Mouse (Mus musculus) midbrain, embryonic 15.5 days (tissue): ENCODE results near the gene Traf3ip2. TPM values are rescaled to one million over a fixed set of nuclear protein-coding genes. Genes with fewer than 3 reads are reported as not detected.

ENCODE experiments used
- ATAC-seq: fragments of 200-750 bp; cut with Nextera tagmentation; replicated peaks from 2 replicates; pipeline ENCODE4 v1.8.0; 2017; ENCODE audit warnings: moderate TSS enrichment
- H3K27ac ChIP-seq: fragments of 300-500 bp; sonication (generic); 2 replicates; pipeline ENCODE4 v1.5.1; 2015; ENCODE audit warnings: mild to moderate bottlenecking, inconsistent platforms
- H3K27me3 ChIP-seq: fragments of 300-500 bp; sonication (generic); replicated peaks from 2 replicates; pipeline ENCODE4 v1.6.1; 2015; ENCODE audit warnings: inconsistent platforms
- H3K36me3 ChIP-seq: fragments of 300-500 bp; sonication (generic); replicated peaks from 2 replicates; pipeline ENCODE4 v1.6.1; 2015; ENCODE audit warnings: inconsistent platforms
- H3K4me1 ChIP-seq: fragments of 300-500 bp; sonication (generic); 2 replicates; pipeline ENCODE4 v1.6.1; 2015; ENCODE audit warnings: inconsistent platforms
- H3K4me2 ChIP-seq: fragments of 300-500 bp; sonication (generic); 2 replicates; pipeline ENCODE4 v1.6.1; 2015; ENCODE audit warnings: inconsistent platforms, mild to moderate bottlenecking, moderate library complexity
- H3K4me3 ChIP-seq: fragments of 300-500 bp; sonication (generic); 2 replicates; pipeline ENCODE4 v1.5.1; 2015; ENCODE audit warnings: mild to moderate bottlenecking, inconsistent platforms
- H3K9ac ChIP-seq: fragments of 300-500 bp; sonication (generic); 2 replicates; pipeline ENCODE4 v1.6.1; 2015; ENCODE audit warnings: mild to moderate bottlenecking, inconsistent platforms
- H3K9me3 ChIP-seq: fragments of 300-500 bp; sonication (generic); 2 replicates; pipeline ENCODE4 v1.6.1; 2016; ENCODE audit warnings: inconsistent platforms
- WGBS: fragments of 180-500 bp; shearing (Covaris S2); methylation state at CpG from one replicate; pipeline ENCODE4 v1.1.7; 2015; ENCODE audit warnings: mixed read lengths; 5-methylcytosine and 5-hydroxymethylcytosine counted together
- polyA plus RNA-seq: library from polyadenylated mRNA; unstranded; fragments of >200 nt; fragmentation: Nextera tagmentation; extraction: Ambion mirVana; gene quantifications from 2 replicates; pipeline ENCODE4 v1.2.1, GENCODE M21; 2015

Traf3ip2 gene
- polyA plus RNA-seq, 1 experiment from 2014 or later, result 5.9 TPM

DNA sequence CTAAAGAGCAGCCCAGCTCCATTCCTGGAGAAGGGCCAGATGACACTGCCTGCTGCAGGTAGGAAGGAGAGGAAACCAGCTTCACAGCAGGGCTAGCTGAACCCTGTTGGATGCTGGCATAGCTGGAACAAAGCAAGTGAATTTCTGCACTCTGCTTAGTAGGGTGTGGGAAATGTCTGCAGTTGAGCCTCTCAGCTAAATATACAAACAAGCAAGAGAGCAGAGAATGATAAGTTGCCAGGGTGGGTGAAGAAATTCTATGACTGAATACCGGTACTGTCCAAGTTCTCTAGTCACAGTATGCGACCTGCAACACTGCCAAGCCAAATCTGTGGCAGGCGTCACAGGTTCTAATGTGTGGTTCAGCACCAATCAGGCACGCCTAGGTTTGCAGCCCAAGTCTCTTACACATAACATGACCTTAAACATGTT is 52.4 kb downstream of the Traf3ip2 start:
- Histone ChIP-seq H3K9me3 (no peaks in the 10 kb centered on the region), H3K4me2 (no peak overlapping the region), H3K9ac (no peak overlapping the region), H3K4me3 (no peak overlapping the region), H3K36me3 (no peaks in the 10 kb centered on the region), H3K27me3 (no peaks in the 10 kb centered on the region), H3K4me1 (peaks cover 23% of the 10 kb centered on the region), H3K27ac (peak overlapping the region; percentile 49; the same call in 1 of the 2 replicates)
- WGBS, result 69% methylated on average over 4 of the region's 4 CpGs
- ATAC-seq, result no peak

DNA sequence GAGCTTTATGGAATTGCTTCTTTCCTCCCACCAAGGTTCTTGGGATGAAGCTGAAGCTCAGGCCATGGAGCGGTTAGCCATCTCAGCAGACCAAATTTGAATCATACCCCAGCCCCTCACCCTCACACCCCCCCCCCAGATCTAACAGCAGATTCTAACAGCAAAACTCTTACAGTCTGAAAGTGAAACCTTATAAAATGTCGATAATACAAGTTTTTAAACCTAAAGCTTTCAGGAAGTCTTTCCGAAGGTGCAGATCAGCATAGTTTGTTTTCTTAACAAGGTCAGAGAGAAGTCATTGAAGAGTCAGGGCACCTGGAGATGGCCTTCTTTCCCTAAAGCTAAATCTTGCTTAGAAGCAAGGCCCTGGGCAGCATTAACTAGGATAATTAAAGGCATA is 53.3 kb downstream of the Traf3ip2 start:
- WGBS, result 77% methylated on average over 3 of the region's 3 CpGs
- Histone ChIP-seq H3K27ac (no peak overlapping the region), H3K36me3 (no peaks in the 10 kb centered on the region), H3K4me2 (no peak overlapping the region), H3K4me3 (no peak overlapping the region), H3K4me1 (peaks cover 14% of the 10 kb centered on the region), H3K9ac (no peak overlapping the region), H3K9me3 (no peaks in the 10 kb centered on the region), H3K27me3 (no peaks in the 10 kb centered on the region)
- ATAC-seq, result no peak

DNA sequence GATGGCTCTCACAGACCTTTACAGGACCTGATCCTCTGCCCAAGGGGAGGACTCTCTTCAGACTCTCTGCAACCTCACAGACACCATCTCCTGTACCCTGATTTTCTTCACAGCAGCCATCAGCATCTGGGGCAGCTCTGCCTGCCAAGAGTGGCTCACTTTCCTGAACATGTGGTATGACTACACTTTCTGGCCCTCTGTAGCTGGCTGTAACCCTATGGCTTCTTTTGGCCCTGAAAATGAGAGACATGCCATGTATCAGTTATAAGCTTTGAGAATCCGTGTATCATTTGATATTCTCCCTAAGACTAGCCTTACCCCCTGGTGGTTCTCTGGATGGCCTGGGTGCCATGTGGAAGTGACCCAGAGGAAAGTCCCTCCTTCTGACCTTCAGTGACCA is 58.7 kb downstream of the Traf3ip2 start:
- Histone ChIP-seq H3K4me1 (peaks cover 25% of the 10 kb centered on the region), H3K4me2 (no peak overlapping the region), H3K9ac (no peak overlapping the region), H3K4me3 (no peak overlapping the region), H3K36me3 (no peaks in the 10 kb centered on the region), H3K27me3 (no peaks in the 10 kb centered on the region), H3K9me3 (no peaks in the 10 kb centered on the region), H3K27ac (no peak overlapping the region)
- ATAC-seq, result no peak
- 94% methylated on average over 1 of the region's 1 CpGs for WGBS

DNA sequence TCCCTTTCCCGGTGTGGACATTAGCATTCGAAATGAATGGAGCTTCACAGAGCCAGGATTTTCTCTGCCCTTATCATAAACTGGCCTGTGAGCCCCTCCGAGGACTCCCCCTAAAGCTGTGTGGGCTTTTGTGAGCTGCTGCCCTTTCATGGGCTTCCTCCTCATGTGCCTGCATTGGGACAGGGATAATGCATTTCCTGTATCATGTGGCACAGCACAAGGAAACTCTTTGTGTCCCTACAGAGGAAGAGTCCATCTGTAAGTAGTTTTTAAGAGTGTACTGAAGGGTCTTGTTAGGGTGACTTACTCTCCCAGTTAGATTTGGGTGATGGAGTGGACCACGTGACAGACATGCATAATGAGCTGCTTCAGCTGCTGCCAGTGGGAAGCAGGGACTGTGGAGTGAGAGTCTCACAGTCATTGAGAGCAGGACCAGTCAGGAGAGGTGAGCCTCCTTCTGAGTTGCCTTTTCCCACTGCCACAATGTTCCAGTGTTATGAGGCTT is 59.9 kb downstream of the Traf3ip2 start:
- Histone ChIP-seq H3K36me3 (no peaks in the 10 kb centered on the region), H3K9ac (no peak overlapping the region), H3K4me2 (no peak overlapping the region), H3K27ac (peak overlapping the region; percentile 62), H3K9me3 (no peaks in the 10 kb centered on the region), H3K4me1 (peaks cover 25% of the 10 kb centered on the region), H3K4me3 (no peak overlapping the region), H3K27me3 (no peaks in the 10 kb centered on the region)
- 4% methylated on average over 4 of the region's 4 CpGs for WGBS
- peak; percentile 89 for ATAC-seq

DNA sequence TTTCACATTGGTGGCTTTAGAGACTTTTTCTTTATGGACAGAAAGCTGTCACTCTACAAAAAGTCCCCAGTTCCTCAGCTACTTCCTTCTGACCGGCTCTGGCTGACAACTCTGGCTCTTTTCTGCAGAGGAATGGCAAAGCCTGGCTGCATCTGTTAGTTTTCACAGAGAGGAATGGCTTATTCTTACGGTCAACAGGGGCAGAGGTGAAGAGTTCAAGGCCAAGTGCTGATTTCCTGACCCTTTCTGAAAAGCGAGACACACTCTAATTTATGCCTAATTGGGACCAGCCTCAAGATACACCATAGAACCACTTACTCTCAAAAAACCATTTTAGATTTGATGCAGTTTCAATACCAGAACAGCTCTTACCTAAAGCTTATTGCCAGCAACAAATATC is 61.4 kb downstream of the Traf3ip2 start:
- H3K9me3 ChIP-seq, result no peaks in the 10 kb centered on the region
- H3K27me3 ChIP-seq, result no peaks in the 10 kb centered on the region
- H3K9ac ChIP-seq, result no peak overlapping the region
- ATAC-seq, result no peak
- WGBS, result 40% methylated on average over 3 of the region's 3 CpGs
- no peak overlapping the region for H3K27ac ChIP-seq
- H3K4me2 ChIP-seq, result no peak overlapping the region
- no peaks in the 10 kb centered on the region for H3K36me3 ChIP-seq
- peaks cover 25% of the 10 kb centered on the region for H3K4me1 ChIP-seq
- H3K4me3 ChIP-seq, result no peak overlapping the region

DNA sequence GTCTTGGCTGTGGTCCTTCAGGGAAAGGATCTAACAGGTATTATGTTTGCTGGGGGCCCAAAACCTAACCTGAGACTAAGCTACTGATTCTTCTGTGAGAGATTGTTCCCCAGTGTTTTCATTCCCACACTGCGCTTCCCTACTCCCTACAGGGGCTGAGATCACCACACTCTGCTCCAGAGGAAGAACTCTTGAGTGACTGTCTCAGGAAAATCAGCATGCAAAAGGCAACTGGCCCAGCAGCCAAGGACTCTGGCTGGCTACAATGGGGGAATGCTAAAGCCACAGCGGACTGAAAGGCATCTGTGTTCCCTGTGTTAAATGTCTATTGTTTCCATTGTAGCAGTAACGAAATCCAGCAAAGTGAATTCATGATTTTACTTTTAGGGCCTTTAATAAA is 62.0 kb downstream of the Traf3ip2 start:
- no peaks in the 10 kb centered on the region for H3K9me3 ChIP-seq
- H3K4me3 ChIP-seq, result no peak overlapping the region
- H3K4me2 ChIP-seq, result no peak overlapping the region
- no peak overlapping the region for H3K9ac ChIP-seq
- 20% methylated on average over 3 of the region's 3 CpGs for WGBS
- 0 out of 2 replicates have a peak overlapping the region, but pooled peaks have one; percentile 18 for H3K27ac ChIP-seq
- H3K27me3 ChIP-seq, result no peaks in the 10 kb centered on the region
- H3K4me1 ChIP-seq, result peaks cover 25% of the 10 kb centered on the region
- ATAC-seq, result no peak
- no peaks in the 10 kb centered on the region for H3K36me3 ChIP-seq

DNA sequence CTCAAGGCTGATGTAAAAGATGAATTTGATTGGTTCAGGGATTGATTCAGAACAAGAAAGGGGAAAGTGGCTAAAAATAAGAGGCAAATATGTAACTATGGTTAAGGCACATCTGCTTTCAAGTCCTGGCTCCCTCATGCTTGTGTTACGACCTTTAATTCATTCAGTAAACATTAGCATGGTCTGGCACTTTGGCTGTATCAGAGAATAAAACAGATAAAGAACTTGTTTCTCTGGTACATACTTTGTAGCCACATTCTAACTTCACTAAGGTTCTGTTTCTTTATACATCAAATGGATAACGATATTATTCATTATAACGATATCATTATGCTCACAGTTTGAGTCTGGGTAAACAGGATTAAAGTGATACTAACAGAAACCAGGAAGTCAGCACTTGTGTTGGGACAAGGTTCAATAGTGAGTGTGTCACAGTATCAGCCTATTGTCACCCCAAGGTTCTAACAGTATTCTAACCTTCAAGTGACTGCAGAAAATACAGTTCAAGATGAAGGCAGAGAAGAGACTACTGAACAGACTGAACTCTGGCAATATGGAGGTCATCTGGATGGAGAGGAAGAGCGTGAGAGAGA is 65.6 kb downstream of the Traf3ip2 start:
- no peak overlapping the region for H3K9ac ChIP-seq
- H3K4me3 ChIP-seq, result no peak overlapping the region
- no peaks in the 10 kb centered on the region for H3K36me3 ChIP-seq
- H3K27ac ChIP-seq, result no peak overlapping the region
- no peaks in the 10 kb centered on the region for H3K9me3 ChIP-seq
- WGBS, result 88% methylated on average over 4 of the region's 4 CpGs
- ATAC-seq, result no peak
- H3K27me3 ChIP-seq, result no peaks in the 10 kb centered on the region
- peaks cover 14% of the 10 kb centered on the region for H3K4me1 ChIP-seq
- no peak overlapping the region for H3K4me2 ChIP-seq

DNA sequence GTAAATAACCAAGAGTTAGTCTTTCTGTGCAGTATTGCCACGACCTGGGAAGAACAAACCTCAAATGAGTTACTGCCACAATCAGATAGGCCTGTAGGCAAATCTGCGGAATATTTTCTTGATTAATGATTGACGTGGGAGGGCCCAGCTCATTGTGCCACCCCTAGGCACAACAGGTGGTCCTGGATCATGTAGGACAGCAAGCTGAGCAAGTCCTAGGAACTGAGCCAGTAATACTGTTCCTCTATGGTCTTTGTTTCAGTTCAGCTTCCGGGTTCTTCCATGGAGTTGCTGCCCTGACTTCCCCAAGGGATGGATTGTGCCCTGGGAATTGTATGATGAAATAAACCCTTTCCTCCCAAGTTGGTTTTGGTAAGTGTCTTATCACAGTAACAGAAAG is 68.3 kb downstream of the Traf3ip2 start:
- Histone ChIP-seq H3K9ac (no peak overlapping the region), H3K27me3 (no peaks in the 10 kb centered on the region), H3K36me3 (no peaks in the 10 kb centered on the region), H3K4me3 (no peak overlapping the region), H3K4me2 (no peak overlapping the region), H3K27ac (no peak overlapping the region), H3K4me1 (no peaks in the 10 kb centered on the region), H3K9me3 (no peaks in the 10 kb centered on the region)
- ATAC-seq, result no peak
- WGBS, result 92% methylated on average over 4 of the region's 4 CpGs

DNA sequence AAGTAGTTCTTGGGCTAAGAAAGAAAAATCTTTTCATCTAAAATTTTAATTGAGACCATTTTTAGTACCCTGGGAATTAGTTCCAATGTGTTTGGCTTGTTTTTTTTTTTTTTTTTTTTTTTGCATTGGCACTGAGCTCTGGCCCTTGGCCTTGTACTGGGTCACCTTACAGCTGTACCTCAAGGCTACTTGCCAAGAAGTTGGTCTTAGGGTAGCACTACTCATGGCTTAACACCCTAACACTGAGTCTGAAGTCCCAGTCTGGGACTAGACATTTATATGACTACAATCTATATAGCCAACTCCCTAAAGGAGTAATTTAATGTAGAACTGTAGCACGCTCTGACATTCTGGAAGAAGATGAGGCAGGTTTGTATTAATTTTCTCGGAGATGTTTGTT is 69.8 kb downstream of the Traf3ip2 start:
- WGBS, result 92% methylated on average over 2 of the region's 2 CpGs
- Histone ChIP-seq H3K9ac (no peak overlapping the region), H3K36me3 (no peaks in the 10 kb centered on the region), H3K4me2 (no peak overlapping the region), H3K9me3 (no peaks in the 10 kb centered on the region), H3K4me1 (no peaks in the 10 kb centered on the region), H3K27me3 (no peaks in the 10 kb centered on the region), H3K4me3 (no peak overlapping the region), H3K27ac (no peak overlapping the region)
- ATAC-seq, result no peak

DNA sequence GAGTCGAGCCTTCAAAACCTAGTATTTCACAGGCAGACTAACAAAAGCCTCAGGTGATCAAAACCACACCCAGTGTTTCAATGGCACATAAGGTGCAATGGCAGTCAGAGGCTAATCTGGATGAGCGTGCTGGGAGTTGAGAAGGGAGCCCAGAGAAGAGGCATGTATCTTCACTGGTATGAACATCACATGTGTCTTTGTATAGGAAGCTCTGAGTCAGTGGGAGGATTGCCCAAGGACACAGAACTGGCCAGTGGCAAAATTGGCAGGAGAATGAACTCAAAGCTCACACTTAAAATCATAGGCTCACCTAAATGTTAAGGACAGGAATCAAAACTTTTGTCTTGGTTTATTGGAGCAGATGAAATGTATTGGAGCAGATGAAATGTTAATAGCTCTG is 70.7 kb downstream of the Traf3ip2 start:
- no peak overlapping the region for H3K9ac ChIP-seq
- H3K4me3 ChIP-seq, result no peak overlapping the region
- no peaks in the 10 kb centered on the region for H3K27me3 ChIP-seq
- WGBS, result 89% methylated on average over 2 of the region's 2 CpGs
- no peak for ATAC-seq
- H3K36me3 ChIP-seq, result no peaks in the 10 kb centered on the region
- no peak overlapping the region for H3K4me2 ChIP-seq
- no peak overlapping the region for H3K27ac ChIP-seq
- H3K4me1 ChIP-seq, result no peaks in the 10 kb centered on the region
- no peaks in the 10 kb centered on the region for H3K9me3 ChIP-seq

DNA sequence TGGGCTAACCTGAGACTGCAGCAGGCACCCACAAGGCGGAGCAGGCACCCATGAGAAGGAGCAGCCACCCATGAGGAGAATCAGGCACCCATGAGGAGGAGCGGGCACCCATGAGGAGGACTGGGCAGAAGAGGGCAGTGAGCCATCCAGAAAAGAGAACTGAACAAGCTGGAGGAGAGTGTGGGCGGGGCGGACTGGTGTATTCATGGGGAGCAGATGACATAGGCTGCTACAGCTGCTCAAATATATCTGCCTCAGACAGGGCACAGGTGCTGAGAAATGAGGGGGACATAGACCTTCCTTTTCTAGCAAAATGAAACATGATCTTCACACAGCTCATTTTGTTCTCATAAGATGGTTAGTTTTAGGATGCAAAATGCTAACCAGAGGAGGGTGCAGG is 74.1 kb downstream of the Traf3ip2 start:
- Histone ChIP-seq H3K27me3 (no peaks in the 10 kb centered on the region), H3K4me1 (peaks cover 6% of the 10 kb centered on the region; the same call in 1 of the 2 replicates), H3K9me3 (no peaks in the 10 kb centered on the region), H3K4me2 (no peak overlapping the region), H3K36me3 (no peaks in the 10 kb centered on the region), H3K9ac (no peak overlapping the region), H3K4me3 (no peak overlapping the region), H3K27ac (no peak overlapping the region)
- over 99% methylated on average over 4 of the region's 4 CpGs for WGBS
- no peak for ATAC-seq

DNA sequence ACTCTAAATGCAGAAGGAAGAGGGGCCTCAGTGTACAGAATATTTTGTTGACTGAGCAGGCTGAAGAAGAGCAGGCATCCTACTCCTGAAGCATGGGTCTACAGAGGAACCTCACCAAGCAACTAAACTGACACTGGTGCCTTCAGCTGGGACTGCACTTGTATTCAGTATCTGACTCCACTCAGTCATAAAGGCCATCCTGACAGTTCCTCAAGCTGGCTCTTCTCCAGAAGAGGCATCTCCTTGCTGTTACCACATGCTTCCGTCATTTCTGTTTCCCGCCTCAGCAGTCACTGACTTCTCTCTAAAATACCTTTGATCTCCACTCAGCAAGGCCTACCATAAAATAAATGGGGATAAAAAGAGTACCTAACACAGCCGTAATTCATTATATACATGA is 75.1 kb downstream of the Traf3ip2 start:
- H3K4me3 ChIP-seq, result no peak overlapping the region
- no peaks in the 10 kb centered on the region for H3K36me3 ChIP-seq
- no peak overlapping the region for H3K27ac ChIP-seq
- no peaks in the 10 kb centered on the region for H3K9me3 ChIP-seq
- no peak overlapping the region for H3K4me2 ChIP-seq
- 79% methylated on average over 3 of the region's 3 CpGs for WGBS
- H3K27me3 ChIP-seq, result no peaks in the 10 kb centered on the region
- H3K4me1 ChIP-seq, result peaks cover 7% of the 10 kb centered on the region; the same call in 1 of the 2 replicates
- H3K9ac ChIP-seq, result no peak overlapping the region
- no peak for ATAC-seq

DNA sequence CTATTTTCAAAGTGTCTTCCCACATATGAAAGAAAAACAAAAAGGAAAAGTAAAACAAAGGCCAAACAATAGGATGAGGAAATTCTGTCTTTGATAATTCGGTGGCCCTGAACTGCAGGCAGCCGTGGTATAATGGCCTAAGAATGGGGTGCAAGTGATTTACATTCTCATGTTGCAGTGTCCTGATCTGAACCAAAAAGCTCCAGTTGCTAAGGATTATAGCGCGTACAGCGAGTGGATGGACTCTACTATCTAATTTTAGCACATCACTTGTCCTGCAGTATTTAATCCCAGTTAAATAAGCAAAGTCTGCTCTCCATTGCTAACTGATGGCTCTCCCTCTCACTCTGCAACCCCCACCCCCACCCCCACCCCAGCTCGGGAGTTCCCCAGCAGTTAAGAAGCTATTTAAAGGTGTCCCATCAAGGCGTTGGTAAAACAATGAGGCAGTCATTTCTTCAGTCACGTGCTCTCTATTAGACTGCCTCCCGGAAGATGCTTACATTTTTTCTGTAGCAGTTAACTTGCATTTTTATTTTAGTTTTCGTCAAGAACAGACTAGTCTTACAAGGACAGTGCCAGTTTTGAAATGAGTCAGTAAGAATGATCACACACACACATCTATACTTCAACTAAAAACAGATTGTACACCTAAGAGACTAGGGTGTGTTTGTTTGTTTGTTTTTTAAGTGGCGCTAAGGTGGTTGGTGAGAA is 78.8 kb downstream of the Traf3ip2 start:
- Histone ChIP-seq H3K4me2 (no peak overlapping the region), H3K9ac (no peak overlapping the region), H3K4me3 (no peak overlapping the region), H3K4me1 (peaks cover 7% of the 10 kb centered on the region; the same call in 1 of the 2 replicates), H3K36me3 (no peaks in the 10 kb centered on the region), H3K27ac (no peak overlapping the region), H3K9me3 (no peaks in the 10 kb centered on the region), H3K27me3 (no peaks in the 10 kb centered on the region)
- no peak for ATAC-seq
- WGBS, result 40% methylated on average over 11 of the region's 11 CpGs
